Mouse (Mus musculus) bone marrow, adult 2 months (tissue): ENCODE measurements around the gene Pcyox1.

Experiments used
- CTCF ChIP-seq: fragments of 200-500 bp; IDR thresholded peaks from 2 replicates; pipeline ENCODE4 v1.5.1; 2011; ENCODE audit warnings: low read length, control low read depth; ENCODE audit not compliant: control insufficient read depth, insufficient read depth
- POLR2A ChIP-seq: fragments of 200-500 bp; IDR thresholded peaks from 2 replicates; pipeline ENCODE4 v1.6.1; 2011; ENCODE audit warnings: low read depth, mild to moderate bottlenecking, control low read depth, low read length, borderline replicate concordance; ENCODE audit not compliant: control insufficient read depth

- TF ChIP-seq CTCF (no peak), POLR2A (no peak)
Measured at GRCm38 (mm10) chr6:86426358-86426757, 29.4 kb upstream of the Pcyox1 start, which contains the start of gene Gm44790.
